Mouse (Mus musculus) ovary, postnatal 10 days (tissue): ENCODE data around the gene Fbln7.

ENCODE experiments used
- DNase-seq: peaks from one replicate; pipeline ENCODE4 v3.0.0; 2022; ENCODE audit warnings: low spot score

Fbln7 gene

DNA sequence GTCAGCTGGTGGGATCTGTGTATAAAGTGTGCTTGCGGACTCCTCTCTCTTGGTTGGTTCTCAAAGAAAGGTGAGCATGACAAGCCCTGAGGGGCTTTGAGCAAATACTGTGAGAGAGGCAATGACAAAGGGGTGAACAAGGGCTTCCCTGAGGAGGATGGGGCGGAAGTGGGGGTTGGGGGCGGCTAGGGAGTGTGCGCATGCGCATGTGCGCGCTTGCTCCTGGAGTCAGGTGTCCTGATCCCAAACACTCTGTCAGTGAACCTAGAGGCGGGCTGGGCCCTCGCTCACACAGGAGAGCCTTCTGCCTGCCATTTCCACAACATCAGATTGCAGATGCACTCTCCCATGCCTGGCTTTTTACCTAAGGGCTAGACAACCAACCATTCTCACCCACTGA, 9.5 kb downstream of the Fbln7 start:
- no peak for DNase-seq

DNA sequence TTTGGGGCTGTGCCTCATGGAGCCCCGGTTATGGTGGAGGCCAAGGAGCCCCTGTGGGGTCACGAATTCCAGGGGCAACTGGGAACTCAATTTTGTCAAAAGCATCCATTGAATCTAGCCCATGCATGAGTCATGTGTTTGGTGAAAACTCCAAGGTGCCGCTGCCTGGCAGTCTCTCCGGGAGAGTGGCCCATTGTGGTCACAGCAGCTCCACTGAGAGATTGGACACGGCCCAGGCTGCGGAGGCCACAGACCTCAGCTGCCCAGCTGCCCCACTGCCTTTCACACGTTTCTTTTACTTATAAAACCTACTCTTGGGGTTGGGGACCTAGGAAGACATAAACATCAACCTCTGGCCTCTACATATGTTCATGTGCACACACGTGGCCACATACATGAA, 12.7 kb downstream of the Fbln7 start:
- DNase-seq = no peak

DNA sequence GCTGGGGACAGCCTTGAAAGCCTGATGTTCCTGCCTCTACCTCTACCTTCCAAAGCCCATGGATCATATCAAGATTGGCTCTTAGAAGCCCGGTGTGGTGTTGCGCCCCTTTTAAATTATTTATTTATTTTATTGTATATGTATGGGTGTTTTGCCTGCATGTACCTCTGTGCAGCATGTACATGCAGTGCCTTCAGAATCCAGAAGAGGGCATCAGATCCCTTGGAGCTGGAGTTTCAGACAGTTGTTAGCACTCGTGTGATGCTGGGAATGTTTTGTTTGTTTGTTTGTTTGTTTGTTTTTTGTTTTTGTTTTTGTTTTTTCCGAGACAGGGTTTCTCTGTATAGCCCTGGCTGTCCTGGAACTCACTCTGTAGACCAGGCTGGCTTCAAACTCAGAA, 18.5 kb downstream of the Fbln7 start:
- DNase-seq = no peak

DNA sequence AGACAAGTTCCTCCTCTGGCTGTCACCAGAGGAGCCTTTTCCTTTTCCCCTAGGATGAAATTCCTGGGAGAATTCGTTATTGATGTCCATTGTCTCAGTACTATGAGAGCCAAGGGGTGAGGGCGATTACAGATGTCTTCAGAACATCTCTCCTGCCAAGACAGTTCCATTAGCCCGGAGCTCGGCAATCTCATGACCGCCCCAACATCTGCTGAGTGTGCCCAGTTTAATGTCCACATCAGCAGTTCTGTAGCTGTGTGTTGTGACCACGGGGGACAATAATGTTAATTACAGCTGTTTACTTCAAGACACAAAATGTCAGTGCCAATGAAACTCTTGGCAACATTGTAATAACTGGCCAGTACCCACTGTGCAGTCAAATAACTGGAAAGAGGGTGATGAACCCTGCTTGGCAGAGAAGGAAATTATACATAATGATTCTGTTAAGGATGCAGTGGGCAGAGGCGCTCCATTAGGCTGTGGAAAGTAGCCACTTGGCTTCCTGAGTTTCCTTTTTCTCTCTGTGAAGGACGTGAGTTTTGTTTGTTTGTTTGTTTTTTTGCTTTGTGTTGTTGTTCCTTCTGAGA, 22.5 kb downstream of the Fbln7 start:
- no peak for DNase-seq

DNA sequence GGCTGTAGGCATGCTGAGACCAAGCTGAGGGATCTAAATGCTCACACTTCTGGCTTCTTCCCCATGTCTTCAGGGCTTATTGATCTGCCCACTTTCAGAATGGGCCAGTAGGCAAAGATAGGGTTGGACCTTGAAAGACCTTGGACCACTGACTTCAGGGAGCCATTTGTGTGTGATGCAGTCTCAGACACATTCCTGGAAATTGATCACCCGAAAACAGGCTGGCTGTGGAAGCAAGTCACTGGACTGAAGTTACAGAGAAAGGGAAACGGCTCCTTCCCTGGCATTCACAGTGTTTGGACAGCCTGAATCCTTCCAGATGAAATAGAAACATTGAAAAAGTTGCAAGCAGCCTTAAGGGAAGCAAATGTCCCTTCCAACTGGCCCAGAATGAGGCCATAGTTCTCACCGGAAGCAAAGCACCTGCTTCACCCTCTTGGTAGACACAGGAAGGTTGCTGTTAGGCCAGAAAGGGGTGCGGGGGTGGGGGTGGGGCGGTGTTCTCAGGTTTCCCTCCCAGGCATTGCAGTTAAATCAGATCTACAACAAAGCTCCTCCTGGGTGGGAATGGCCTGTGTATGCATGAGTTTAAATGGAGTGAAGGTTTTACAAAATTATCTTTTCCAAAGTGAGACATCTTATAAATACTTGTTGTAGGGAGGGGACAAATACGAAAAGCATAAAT, 25.2 kb downstream of the Fbln7 start:
- no peak for DNase-seq

DNA sequence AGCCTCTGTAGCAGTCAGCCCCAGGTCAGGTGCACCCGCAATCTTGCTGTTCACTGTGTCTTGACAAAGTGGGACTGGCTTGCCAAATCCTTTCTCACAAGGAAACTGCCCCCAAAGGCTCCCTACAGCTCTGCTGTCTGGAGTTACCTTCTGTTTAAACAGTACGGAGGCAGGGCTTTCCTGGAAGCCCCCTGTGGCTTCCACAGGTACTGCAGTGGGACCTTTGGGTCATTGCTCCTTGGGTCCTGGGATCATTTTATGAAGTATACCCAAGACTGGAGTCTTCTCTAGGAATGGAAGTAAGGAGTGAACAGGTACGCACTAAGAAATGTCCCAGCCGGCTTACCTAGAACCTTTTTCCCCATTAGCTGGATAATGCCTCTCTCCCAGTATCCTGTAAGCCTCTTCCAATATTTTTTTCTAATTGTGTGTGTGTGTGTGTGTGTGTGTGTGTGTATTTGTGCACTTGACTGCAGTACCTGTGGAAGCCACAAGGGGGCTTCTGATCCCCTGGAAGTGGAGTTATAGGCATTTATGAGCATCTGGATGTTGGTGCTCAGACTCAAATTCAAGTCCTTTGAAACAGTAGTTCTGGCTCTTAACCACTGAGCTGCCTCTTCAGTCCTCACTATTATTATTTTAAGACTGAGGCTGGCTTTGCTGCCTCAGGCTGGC, 28.0 kb downstream of the Fbln7 start:
- no peak for DNase-seq

DNA sequence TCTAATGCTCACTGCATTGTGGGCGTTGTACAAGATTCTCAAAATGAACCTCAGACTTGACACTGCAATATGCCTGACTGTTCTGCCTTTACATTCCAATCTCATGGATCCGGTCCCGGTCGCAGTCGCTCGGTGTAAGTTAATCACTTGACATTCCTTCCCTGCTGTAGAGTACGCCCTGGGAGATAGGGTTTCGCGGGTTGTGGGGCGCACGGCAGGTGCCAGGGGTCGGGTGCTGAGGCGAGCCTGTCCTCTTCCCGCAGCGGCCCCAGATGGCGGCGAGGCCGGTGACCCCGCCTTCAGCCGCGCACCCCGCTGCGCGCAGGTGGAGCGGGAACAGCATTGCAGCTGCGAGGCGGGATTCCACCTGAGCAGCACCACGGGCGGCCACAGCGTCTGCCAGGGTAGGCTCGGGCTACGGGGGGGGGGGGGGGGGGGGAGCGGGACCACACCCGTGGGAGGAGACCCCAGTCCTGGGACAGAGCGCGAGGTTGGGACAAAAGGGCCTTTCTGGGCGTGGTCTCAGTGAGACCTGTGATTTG, 29.5 kb downstream of the Fbln7 start:
- no peak for DNase-seq

DNA sequence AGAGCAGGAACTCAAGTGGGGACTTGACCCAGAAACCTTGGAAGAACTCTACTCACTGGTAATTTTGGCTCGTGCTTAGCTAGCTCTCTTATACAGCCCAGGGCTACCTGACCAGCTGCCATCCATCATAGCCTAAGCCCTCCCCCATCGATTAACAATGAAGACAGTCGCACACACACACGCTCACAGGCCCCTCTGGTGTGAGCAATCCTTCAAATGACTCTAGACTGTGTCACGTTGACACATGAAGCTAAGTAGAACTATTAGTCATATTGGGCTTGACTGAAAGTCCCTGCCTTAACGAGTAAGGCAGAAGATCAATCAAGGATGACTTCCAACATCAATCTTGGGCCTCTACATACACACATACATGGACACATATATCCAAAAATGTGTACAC, 40.1 kb downstream of the Fbln7 start:
- DNase-seq = no peak

DNA sequence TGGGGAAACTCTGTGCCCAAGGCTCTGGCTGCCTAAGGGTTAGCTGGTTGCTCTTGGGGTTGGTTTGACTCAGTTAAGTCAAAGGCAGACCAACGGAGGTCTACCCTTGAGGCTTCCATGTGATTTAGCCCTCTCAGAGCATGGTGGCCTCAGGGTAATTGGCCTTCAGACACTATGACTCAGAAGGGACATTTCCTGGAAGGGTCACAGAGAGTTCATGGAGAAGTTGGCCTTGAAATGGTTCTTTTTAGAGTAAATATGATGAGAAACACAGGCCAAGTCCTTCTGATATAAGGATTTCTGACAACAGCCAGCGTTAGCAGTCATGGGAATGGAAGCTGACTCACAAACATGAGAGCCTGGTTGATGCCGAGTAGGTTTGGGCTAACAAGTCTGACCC, 40.9 kb downstream of the Fbln7 start:
- DNase-seq = no peak

DNA sequence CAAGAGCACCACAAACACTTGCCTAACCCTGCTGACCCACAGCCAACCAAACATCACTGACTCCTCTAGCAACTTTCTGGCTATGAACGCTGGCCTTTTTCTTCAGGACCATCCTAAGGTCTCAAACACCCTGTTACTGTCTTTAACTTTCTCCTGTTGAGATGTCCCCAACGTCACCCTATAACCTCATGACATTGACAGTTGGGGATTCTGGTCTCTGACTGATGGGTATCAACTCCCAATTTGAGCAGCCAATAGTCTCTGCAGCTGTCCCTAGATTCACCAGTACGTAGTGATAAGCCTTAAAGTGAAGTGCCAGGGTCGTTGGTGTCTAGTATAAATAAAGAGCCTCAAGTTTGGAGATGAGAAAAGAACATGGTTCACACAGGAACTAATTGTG, 52.2 kb downstream of the Fbln7 start:
- no peak for DNase-seq

DNA sequence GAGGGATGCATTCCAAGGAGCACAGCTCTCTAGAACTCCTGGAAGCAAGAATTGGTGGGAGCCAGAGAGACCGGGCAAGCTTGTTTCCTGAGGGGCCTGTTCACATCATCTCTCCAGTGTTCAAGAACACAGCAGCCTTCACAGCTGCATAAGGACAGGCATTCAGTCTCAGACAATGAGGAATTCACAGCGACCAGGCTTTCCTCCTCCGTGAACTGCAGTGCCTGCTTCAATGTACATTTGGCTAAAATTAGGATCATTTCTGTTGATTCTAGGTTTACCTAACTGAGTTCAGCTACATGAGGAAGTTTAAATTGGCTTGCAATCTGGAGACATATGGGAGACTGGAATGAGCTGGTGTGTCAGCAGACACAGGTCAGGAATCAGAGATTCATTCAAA, 53.7 kb downstream of the Fbln7 start:
- DNase-seq = no peak

DNA sequence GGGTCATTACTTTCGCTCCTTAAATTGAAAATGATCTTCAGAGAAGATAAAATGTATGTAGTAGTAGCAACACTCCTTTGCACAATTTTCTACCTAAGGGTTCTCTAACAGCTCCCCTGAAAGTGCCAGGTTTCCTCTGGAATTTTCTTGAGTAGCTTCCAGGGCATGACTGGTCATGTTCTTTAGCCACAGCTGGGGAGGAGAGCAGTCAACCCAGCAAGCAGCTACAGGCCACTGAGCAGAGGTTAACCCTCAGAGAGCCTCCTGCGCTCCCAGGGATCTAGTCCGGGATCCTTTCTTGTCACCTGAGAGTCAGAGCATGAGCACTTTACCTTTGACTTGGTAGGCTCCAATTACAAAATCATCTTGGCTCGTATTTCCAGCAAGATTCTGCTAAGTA, 62.0 kb downstream of the Fbln7 start:
- DNase-seq = no peak

DNA sequence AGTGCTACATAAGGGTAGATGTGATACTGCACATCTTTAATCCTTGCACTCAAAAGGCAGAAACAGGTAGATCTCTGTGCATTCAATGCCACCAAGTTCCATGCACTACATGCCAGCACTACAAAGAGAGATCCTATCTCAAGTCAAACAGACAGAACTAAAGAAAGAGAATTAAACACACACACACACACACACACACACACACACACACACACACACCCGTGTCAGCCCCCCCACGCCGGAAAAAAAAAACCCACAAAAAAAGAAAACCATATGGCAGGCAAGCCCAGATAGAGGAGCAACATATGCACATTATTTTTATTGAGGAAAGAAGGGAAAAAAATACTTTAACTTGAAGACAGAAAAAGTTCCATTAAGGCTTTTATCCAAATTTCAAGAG, 65.7 kb downstream of the Fbln7 start:
- DNase-seq = no peak

DNA sequence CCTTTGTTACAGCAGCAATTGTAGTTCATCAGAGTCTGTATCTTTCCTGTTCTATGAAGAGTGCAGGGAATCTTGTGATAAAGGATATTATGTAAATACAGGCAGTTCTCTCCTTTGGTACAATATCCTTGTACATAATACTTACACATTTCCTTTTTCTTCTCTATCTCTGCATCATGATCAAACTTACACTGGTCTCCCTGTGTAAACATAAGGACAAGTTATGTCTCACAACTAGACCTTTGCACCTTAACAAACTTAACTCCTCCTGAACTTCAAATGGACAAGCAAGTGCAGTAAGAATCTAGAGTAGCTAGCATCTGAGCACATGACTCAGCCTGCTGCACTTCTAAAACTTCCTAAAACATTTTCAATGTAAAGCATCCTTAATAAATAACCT, 67.9 kb downstream of the Fbln7 start:
- DNase-seq = no peak

DNA sequence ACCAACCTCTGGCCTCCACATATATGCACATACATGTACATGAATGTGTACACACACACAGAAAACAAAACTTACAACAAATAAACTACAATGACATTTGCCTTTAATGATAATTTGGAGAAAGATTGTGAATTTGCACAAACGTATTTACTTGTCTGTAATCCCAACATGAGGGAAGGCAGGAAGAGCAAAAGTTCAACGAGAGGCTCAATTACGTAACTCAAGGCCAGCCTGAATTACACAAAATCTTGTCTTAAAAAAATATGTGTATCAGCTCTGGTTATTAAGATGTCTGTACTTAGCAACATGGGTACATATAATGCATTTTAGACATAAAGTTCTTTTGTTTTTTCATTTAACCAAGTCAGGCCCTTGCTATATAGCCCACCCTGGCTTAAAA, 73.5 kb downstream of the Fbln7 start:
- no peak for DNase-seq

DNA sequence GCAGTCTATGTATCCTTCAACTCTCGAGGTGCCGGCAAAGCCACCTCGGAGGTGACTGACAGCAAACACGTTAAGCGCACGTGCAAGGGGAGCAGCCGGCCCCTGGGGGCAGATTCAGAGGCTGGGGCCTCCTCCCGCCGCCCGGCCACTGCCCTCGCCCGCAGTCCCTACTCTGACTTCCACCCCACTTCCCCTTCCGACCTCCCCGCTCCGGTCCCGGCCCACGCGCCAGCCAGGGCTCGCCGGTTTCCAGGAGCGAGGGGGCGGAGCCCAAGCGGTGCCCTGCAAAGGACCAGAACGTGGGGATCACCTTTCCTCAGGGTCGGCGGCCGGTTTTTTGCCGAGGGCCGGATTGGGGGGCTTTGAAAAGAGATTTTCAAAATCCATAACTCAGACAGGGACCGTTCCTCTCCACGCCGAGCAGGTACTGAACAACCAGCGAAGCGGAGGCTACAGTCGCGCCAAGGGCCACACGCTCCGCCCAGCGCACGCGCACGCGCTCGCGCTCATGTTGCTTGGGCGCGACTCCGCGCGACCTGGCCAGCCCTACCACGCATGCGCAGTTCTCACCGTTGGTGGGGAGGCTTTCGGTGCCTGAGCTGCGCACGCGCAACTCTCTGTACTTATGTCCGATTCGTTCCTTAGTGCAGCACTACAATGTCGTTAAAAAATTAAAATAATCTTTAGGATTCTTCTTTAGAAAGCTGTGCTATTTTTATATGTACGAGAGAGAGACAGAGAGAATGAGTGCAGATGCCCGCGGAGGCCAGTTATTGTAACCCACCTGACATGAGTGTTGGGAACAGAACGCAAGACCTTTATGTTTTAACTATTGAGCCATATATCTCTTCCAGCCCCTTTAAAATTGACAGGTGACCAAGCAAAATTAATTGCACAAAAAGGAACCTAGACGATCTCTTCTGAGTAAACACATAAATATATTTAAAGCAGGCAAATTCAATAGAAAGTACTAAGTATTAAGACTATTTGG, 81.1 kb downstream of the Fbln7 start, which contains the start of gene Zc3h8:
Gene Zc3h8 (minus strand): TSS at position 540 of the 991 bp plus-strand sequence.
- DNase-seq = peak; percentile 85
